Mouse (Mus musculus) liver, embryonic 14.5 days (tissue): ENCODE measurements around the gene March11. TPM values are rescaled to one million over a fixed set of nuclear protein-coding genes. Genes with fewer than 3 reads are reported as not detected.
A peak's percentile ranks its signal among the peaks of the same experiment; 100 is the strongest.

Experiments
- ATAC-seq: fragments of 200-750 bp; cut with Nextera tagmentation; 2 replicates; pipeline ENCODE4 v1.8.0; 2017; ENCODE audit warnings: moderate number of reproducible peaks, mild to moderate bottlenecking, moderate library complexity; ENCODE audit not compliant: insufficient read depth
- DNase-seq, 3 experiments: peaks; one replicate each; pipeline ENCODE4 v3.0.0-alpha.2; 2012 to 2013; ENCODE audit warnings: low read depth in 3 of 3, low spot score in 3 of 3
- H3K27ac ChIP-seq: fragments of 300-500 bp; sonication (generic); 2 replicates; pipeline ENCODE4 v1.5.1; 2014; ENCODE audit warnings: moderate library complexity, mild to moderate bottlenecking, control low read depth, inconsistent platforms
- H3K27me3 ChIP-seq: fragments of 300-500 bp; sonication (generic); 2 replicates; pipeline ENCODE4 v1.6.1; 2014; ENCODE audit warnings: mild to moderate bottlenecking, low read length, moderate library complexity; ENCODE audit not compliant: control insufficient read depth, insufficient read depth
- H3K36me3 ChIP-seq: fragments of 300-500 bp; sonication (generic); replicated peaks from 2 replicates; pipeline ENCODE4 v1.6.1; 2014; ENCODE audit warnings: low read depth; ENCODE audit not compliant: control insufficient read depth, insufficient read depth
- H3K4me1 ChIP-seq, 2 experiments: fragments of 200-500 bp in 1 of 2; fragments of 300-500 bp in 1 of 2; sonication (generic) in 1 of 2; replicated peaks; 2 replicates each; pipeline ENCODE4 v1.6.1; 2012 to 2014; ENCODE audit warnings: antibody characterized with exemption in 1 of 2, inconsistent platforms in 1 of 2, low read length in 1 of 2; ENCODE audit not compliant: control insufficient read depth in 2 of 2, insufficient read depth in 2 of 2
- H3K4me2 ChIP-seq: fragments of 300-500 bp; sonication (generic); 2 replicates; pipeline ENCODE4 v1.6.1; 2014; ENCODE audit warnings: low read depth, mild to moderate bottlenecking, control low read depth, moderate library complexity
- H3K4me3 ChIP-seq, 2 experiments: fragments of 200-500 bp in 1 of 2; fragments of 300-500 bp in 1 of 2; sonication (generic) in 1 of 2; 2 replicates each; pipeline ENCODE4 v1.5.1; 2012 to 2014; ENCODE audit warnings: low read depth in 2 of 2, low read length in 2 of 2, mild to moderate bottlenecking in 2 of 2, control low read depth in 1 of 2, inconsistent platforms in 1 of 2, moderate library complexity in 1 of 2; ENCODE audit not compliant: insufficient read depth in 1 of 2
- H3K9ac ChIP-seq: fragments of 300-500 bp; sonication (generic); replicated peaks from 2 replicates; pipeline ENCODE4 v1.6.1; 2014; ENCODE audit warnings: mild to moderate bottlenecking, control low read depth, moderate library complexity
- H3K9me3 ChIP-seq: fragments of 300-500 bp; sonication (generic); 2 replicates; pipeline ENCODE4 v1.6.1; 2016; ENCODE audit warnings: low read length, mixed read lengths; ENCODE audit not compliant: control insufficient read depth
- CTCF ChIP-seq: IDR thresholded peaks from 2 replicates; pipeline ENCODE4 v1.5.1; 2016; ENCODE audit warnings: antibody characterized with exemption, low read depth, control low read depth
- EP300 ChIP-seq: IDR thresholded peaks from 2 replicates; pipeline ENCODE4 v1.6.1; 2016; ENCODE audit warnings: antibody characterized with exemption, low read depth
- WGBS: fragments of 180-500 bp; shearing (Covaris S2); extraction: QIAGEN DNeasy Blood & Tissue Kit; methylation state at CpG from one replicate; pipeline ENCODE4 v1.1.7; 2014; ENCODE audit not compliant: insufficient replicate concordance; 5-methylcytosine and 5-hydroxymethylcytosine counted together
- polyA plus RNA-seq, 2 experiments: library from polyadenylated mRNA; depleted of rRNA in 1 of 2; stranded (reverse) in 1 of 2; unstranded in 1 of 2; fragments of >200 nt; fragmentation: Nextera tagmentation in 1 of 2; extraction: Ambion mirVana in 1 of 2; gene quantifications; 2 replicates each; pipeline versions ENCODE4 v1.2.1 to v1.2.3; 2012 to 2014

March11 gene
- polyA plus RNA-seq, 2 experiments = not detected

- no peak for TF ChIP-seq EP300
- no peak for TF ChIP-seq CTCF
- DNase-seq (no peak), ATAC-seq (no peak)
- WGBS = 57% methylated on average over 2 of the region's 2 CpGs
- Histone ChIP-seq H3K27me3 (no peaks in the 10 kb centered on the region), H3K4me3 (no peak overlapping the region), H3K9me3 (no peaks in the 10 kb centered on the region), H3K4me1 (no peaks in the 10 kb centered on the region), H3K27ac (no peak overlapping the region), H3K36me3 (no peaks in the 10 kb centered on the region), H3K4me2 (no peak overlapping the region), H3K9ac (no peak overlapping the region)
Measured at GRCm38 (mm10) chr15:26319866-26320265, 11.0 kb downstream of the March11 start.

- WGBS = 57% methylated on average over 3 of the region's 3 CpGs
- Histone ChIP-seq H3K36me3 (no peaks in the 10 kb centered on the region), H3K9ac (no peak overlapping the region), H3K27me3 (no peaks in the 10 kb centered on the region), H3K9me3 (no peaks in the 10 kb centered on the region), H3K4me3 (no peak overlapping the region), H3K27ac (no peak overlapping the region), H3K4me1 (no peaks in the 10 kb centered on the region), H3K4me2 (no peak overlapping the region)
- ATAC-seq (no peak), DNase-seq (no peak)
- TF ChIP-seq EP300 (no peak), CTCF (no peak)
Measured at GRCm38 (mm10) chr15:26320402-26320801, 11.6 kb downstream of the March11 start.

- Histone ChIP-seq H3K4me1 (no peaks in the 10 kb centered on the region), H3K4me2 (no peak overlapping the region), H3K4me3 (no peak overlapping the region), H3K9me3 (no peaks in the 10 kb centered on the region), H3K27me3 (no peaks in the 10 kb centered on the region), H3K36me3 (no peaks in the 10 kb centered on the region), H3K9ac (no peak overlapping the region), H3K27ac (no peak overlapping the region)
- no peak for ATAC-seq
- TF ChIP-seq EP300 = no peak
- 55% methylated on average over 4 of the region's 4 CpGs for WGBS
- DNase-seq = no peak
Measured at GRCm38 (mm10) chr15:26322804-26323203, 14.0 kb downstream of the March11 start.

GRCm38 (mm10) chr15:26327157-26327556, 18.3 kb downstream of the March11 start:
- no peak for DNase-seq

GRCm38 (mm10) chr15:26335791-26336190, 26.9 kb downstream of the March11 start:
- Histone ChIP-seq H3K4me1 (no peaks in the 10 kb centered on the region), H3K4me3 (no peak overlapping the region), H3K27me3 (no peaks in the 10 kb centered on the region), H3K27ac (no peak overlapping the region), H3K4me2 (no peak overlapping the region), H3K9me3 (no peaks in the 10 kb centered on the region), H3K9ac (no peak overlapping the region), H3K36me3 (no peaks in the 10 kb centered on the region)
- DNase-seq = no peak
- TF ChIP-seq EP300 (no peak), CTCF (no peak)
- 64% methylated on average over 3 of the region's 3 CpGs for WGBS
- ATAC-seq = no peak

More at GRCm38 (mm10) chr15:26327157-26327556, 18.3 kb downstream of the March11 start:
- Histone ChIP-seq H3K9me3 (no peaks in the 10 kb centered on the region), H3K36me3 (no peaks in the 10 kb centered on the region), H3K27me3 (no peaks in the 10 kb centered on the region), H3K4me2 (no peak overlapping the region), H3K9ac (no peak overlapping the region), H3K27ac (no peak overlapping the region), H3K4me1 (no peaks in the 10 kb centered on the region), H3K4me3 (no peak overlapping the region)
- no peak for ATAC-seq
- TF ChIP-seq CTCF (peak; percentile 28; the same call in 1 of the 2 replicates), EP300 (no peak)
- WGBS = 73% methylated on average over 1 of the region's 1 CpGs

GRCm38 (mm10) chr15:26337775-26338174, 28.9 kb downstream of the March11 start:
- no peak for ATAC-seq
- no peaks in the 10 kb centered on the region for H3K9me3 ChIP-seq
- no peaks in the 10 kb centered on the region for H3K4me1 ChIP-seq
- H3K27me3 ChIP-seq = no peaks in the 10 kb centered on the region
- TF ChIP-seq CTCF = no peak
- no peak for TF ChIP-seq EP300
- no peak overlapping the region for H3K4me3 ChIP-seq
- H3K36me3 ChIP-seq = no peaks in the 10 kb centered on the region
- DNase-seq = no peak
- H3K9ac ChIP-seq = no peak overlapping the region
- 63% methylated on average over 2 of the region's 2 CpGs for WGBS
- H3K4me2 ChIP-seq = no peak overlapping the region
- H3K27ac ChIP-seq = no peak overlapping the region
